In genomic region chr10:99392979-99393378, GRCm38 (mm10) we compare ENCODE assay signal across 17 mouse cellular contexts.
DNase-seq lines count a peak whose midpoint lies in the region; ATAC-seq and TF ChIP-seq lines count a peak whose summit lies in the region.
"Had no signal": no experiment of that assay in that cellular context is flagged by ENCODE, and none has a peak within 500 bp of the region (broad histone marks: within the 10 kb centered on the region; RNA-seq: fewer than 3 reads in every experiment).

No protein-coding gene starts in this region.

- H3K27ac ChIP-seq in cortical plate, adult 2 months (ENCODE audit: insufficient read depth, low read length) = peak overlapping the region; percentile 29; the same call in 1 of the 2 replicates
- H3K27ac ChIP-seq in limb, embryonic 10.5 days = peak overlapping the region; percentile 82
- H3K27ac ChIP-seq in heart, embryonic 10.5 days = no peak overlapping the region
- H3K27ac ChIP-seq: midbrain, embryonic 13.5 days had no signal

- peak; percentile 70 for ATAC-seq in CD4-positive, CD25-positive, alpha-beta regulatory T cell, adult 4 months
- ATAC-seq: hindbrain, embryonic 16.5 days; midbrain, embryonic 13.5 days had no signal

- H3K4me1 ChIP-seq in cortical plate, adult 2 months (ENCODE audit: control insufficient read depth, insufficient read depth, low read length) = no peaks in the 10 kb centered on the region; the same call in 1 of the 2 replicates
- peaks cover 71% of the 10 kb centered on the region for H3K4me1 ChIP-seq in limb, embryonic 10.5 days
- H3K4me1 ChIP-seq in heart, embryonic 10.5 days = peaks cover 4% of the 10 kb centered on the region; the same call in 1 of the 2 replicates
- H3K4me1 ChIP-seq: midbrain, embryonic 13.5 days had no signal

- 58% methylated on average over 5 of the region's 5 CpGs for WGBS in limb, embryonic 10.5 days
- 80% methylated on average over 5 of the region's 5 CpGs for WGBS in heart, embryonic 10.5 days

- H3K4me3 ChIP-seq in cortical plate, adult 2 months (ENCODE audit: insufficient read depth, low read length) = no peak overlapping the region
- H3K4me3 ChIP-seq in limb, embryonic 10.5 days = no peak overlapping the region
- H3K4me3 ChIP-seq in heart, embryonic 10.5 days = no peak overlapping the region
- H3K4me3 ChIP-seq: midbrain, embryonic 13.5 days had no signal

- no peak for TF ChIP-seq POLR2A in cortical plate, adult 2 months (IDR thresholded peaks at IDR 0.05; ENCODE audit: extremely low read depth, insufficient read depth, low read length)

- no peaks in the 10 kb centered on the region; the same call in 1 of the 2 replicates for H3K36me3 ChIP-seq in limb, embryonic 10.5 days
- H3K36me3 ChIP-seq in splenic B cell, adult 2 months (ENCODE audit: control insufficient read depth, insufficient read depth, low read length, poor library complexity, severe bottlenecking) = no peaks in the 10 kb centered on the region
- no peaks in the 10 kb centered on the region for H3K36me3 ChIP-seq in heart, embryonic 10.5 days
- H3K36me3 ChIP-seq: G1E had no signal

- DNase-seq in limb, embryonic 10.5 days (ENCODE audit: low spot score) = no peak
- peak; percentile 44 for DNase-seq in splenic B cell, adult 2 months (ENCODE audit: low read depth, low spot score)
- DNase-seq in frontal cortex, postnatal 36 days (ENCODE audit: low spot score in 2 of 2) = no peak
- DNase-seq in gastrocnemius, adult 18-20 months (ENCODE audit: low spot score) = no peak
- DNase-seq in heart, embryonic 10.5 days (ENCODE audit: low spot score) = no peak
- DNase-seq: adrenal gland, postnatal 10 days; cerebellum, adult 9-11 months; gastrocnemius, postnatal 10 days; liver; lung, adult 18-20 months; lung, postnatal 36 days; thymus, adult 2 months had no signal

- H3K27me3 ChIP-seq in limb, embryonic 10.5 days (ENCODE audit: low read depth, poor library complexity, severe bottlenecking) = no peaks in the 10 kb centered on the region
- H3K27me3 ChIP-seq in splenic B cell, adult 2 months (ENCODE audit: control insufficient read depth, insufficient read depth, low read length, poor library complexity, severe bottlenecking) = no peaks in the 10 kb centered on the region; the same call in 1 of the 2 replicates
- H3K27me3 ChIP-seq in heart, embryonic 10.5 days (ENCODE audit: insufficient read depth, poor library complexity, severe bottlenecking) = no peaks in the 10 kb centered on the region

- TF ChIP-seq CTCF in cortical plate, adult 2 months (IDR thresholded peaks at IDR 0.05; ENCODE audit: extremely low read depth, insufficient read depth, low read length) = no peak

- no peaks in the 10 kb centered on the region for H3K9me3 ChIP-seq in limb, embryonic 10.5 days (replicated peaks)
- H3K9me3 ChIP-seq in heart, embryonic 10.5 days = no peaks in the 10 kb centered on the region
